Mouse (Mus musculus) adrenal gland, postnatal 4 days (tissue): ENCODE data around the gene Ndufs4. TPM values are rescaled to one million over a fixed set of nuclear protein-coding genes. Genes with fewer than 3 reads are reported as not detected.

Experiments used
- total RNA-seq, 2 experiments: library from RNA; stranded (reverse); gene quantifications; 2 replicates each; pipeline ENCODE4 v1.2.3; 2021

The Ndufs4 gene
- total RNA-seq, 2 experiments from 2014 or later: 200 to 213 TPM

Other genes starting within 250 kb of the Ndufs4 start
- gene Fst, start 70.7 kb upstream of the Ndufs4 start, total RNA-seq: 10 to 100 TPM; 17.6 to 23.0 TPM